Mouse (Mus musculus): ENCODE data around the gene Slc35f3. TPM values are rescaled to one million over a fixed set of nuclear protein-coding genes. Genes with fewer than 3 reads are reported as not detected.

The Slc35f3 gene
- polyA plus RNA-seq, 1 experiment from 2014 or later = 3.4 TPM

DNA sequence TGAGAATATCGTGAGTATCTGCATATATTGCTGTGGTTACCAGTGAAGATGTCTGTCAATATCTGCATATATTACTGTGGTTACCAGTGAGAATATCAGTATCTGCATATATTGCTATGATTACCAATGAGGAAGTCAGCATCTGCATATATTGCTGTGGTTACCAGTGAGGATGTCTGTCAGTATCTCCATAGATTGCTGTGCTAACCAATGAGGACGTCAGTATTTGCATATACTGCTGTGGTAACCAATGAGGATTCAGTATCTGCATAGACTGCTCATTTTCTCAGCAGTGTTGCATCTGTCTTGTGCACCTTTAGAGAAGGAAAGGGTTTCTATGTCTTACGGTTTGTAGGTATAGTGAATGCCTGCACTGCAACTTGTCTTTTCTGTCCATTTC lies 122.5 kb downstream of the Slc35f3 start:
- no peaks in the 10 kb centered on the region for H3K9me3 ChIP-seq (ENCODE audit: control insufficient read depth, low read length)
- H3K4me3 ChIP-seq (replicated peaks; ENCODE audit: low read length) = no peak overlapping the region
- no peak overlapping the region for H3K27ac ChIP-seq
- ATAC-seq (ENCODE audit: low FRiP score) (no peak), DNase-seq (ENCODE audit: low spot score) (no peak)
- no peak overlapping the region for H3K9ac ChIP-seq
- H3K36me3 ChIP-seq (replicated peaks; ENCODE audit: control insufficient read depth, insufficient read depth) = peaks cover 10% of the 10 kb centered on the region
- H3K27me3 ChIP-seq (ENCODE audit: control insufficient read depth, insufficient read depth, low read length) = no peaks in the 10 kb centered on the region
- 80% methylated on average over 3 of the region's 3 CpGs for WGBS
- peaks cover 19% of the 10 kb centered on the region for H3K4me1 ChIP-seq (replicated peaks; ENCODE audit: control insufficient read depth, insufficient read depth, low read length)
- H3K4me2 ChIP-seq (replicated peaks) = no peak overlapping the region

- Histone ChIP-seq H3K27ac (peak within 1 kb of the TSS; percentile 78), H3K9me3 (ENCODE audit: control insufficient read depth, low read length) (no peaks in the 10 kb centered on the region), H3K4me3 (replicated peaks; ENCODE audit: low read length) (peak within 1 kb of the TSS; percentile 59), H3K9ac (peak within 1 kb of the TSS; percentile 68), H3K36me3 (replicated peaks; ENCODE audit: control insufficient read depth, insufficient read depth) (peaks cover 25% of the 10 kb centered on the region), H3K4me1 (replicated peaks; ENCODE audit: control insufficient read depth, insufficient read depth, low read length) (peaks cover 19% of the 10 kb centered on the region), H3K27me3 (ENCODE audit: control insufficient read depth, insufficient read depth, low read length) (no peaks in the 10 kb centered on the region), H3K4me2 (replicated peaks) (peak within 1 kb of the TSS; percentile 75)
- under 1% methylated on average over 61 of the region's 61 CpGs for WGBS
- ATAC-seq (ENCODE audit: low FRiP score) = peak; percentile 99
- peak; percentile 98 for DNase-seq (ENCODE audit: low spot score)
Observed at GRCm38 (mm10) chr8:126422174-126422919, 124.0 kb downstream of the Slc35f3 start, which contains the start of gene Coa6. Gene Coa6 (plus strand): TSS chr8:126422515.

DNA sequence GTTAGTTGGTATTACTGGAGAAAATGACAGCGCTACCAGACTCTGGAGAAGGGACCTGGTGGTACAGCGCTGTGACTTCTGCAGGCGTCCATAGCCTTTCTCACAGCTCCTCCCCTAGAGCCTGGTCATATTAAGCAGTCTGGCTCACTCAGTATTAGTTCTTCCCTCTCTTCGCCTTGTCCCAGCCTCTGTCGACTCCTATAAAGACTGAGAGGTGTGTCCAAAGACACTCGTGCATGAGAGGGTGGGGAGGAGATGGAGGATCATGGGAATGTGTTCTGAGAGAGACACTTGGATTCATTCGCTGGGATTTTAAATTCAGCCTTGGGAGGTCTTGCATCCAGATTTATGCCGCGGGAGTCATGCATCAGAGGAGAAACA lies 124.6 kb downstream of the Slc35f3 start:
- H3K4me2 ChIP-seq (replicated peaks) = peak overlapping the region; percentile 75
- DNase-seq (ENCODE audit: low spot score) (no peak), ATAC-seq (ENCODE audit: low FRiP score) (peak; percentile 42)
- H3K9ac ChIP-seq = peak overlapping the region; percentile 68
- peak overlapping the region; percentile 78 for H3K27ac ChIP-seq
- H3K36me3 ChIP-seq (replicated peaks; ENCODE audit: control insufficient read depth, insufficient read depth) = peaks cover 30% of the 10 kb centered on the region
- H3K9me3 ChIP-seq (ENCODE audit: control insufficient read depth, low read length) = no peaks in the 10 kb centered on the region
- H3K27me3 ChIP-seq (ENCODE audit: control insufficient read depth, insufficient read depth, low read length) = no peaks in the 10 kb centered on the region
- 13% methylated on average over 9 of the region's 9 CpGs for whole genome bisulfite sequencing
- H3K4me3 ChIP-seq (replicated peaks; ENCODE audit: low read length) = peak overlapping the region; percentile 59
- peaks cover 19% of the 10 kb centered on the region for H3K4me1 ChIP-seq (replicated peaks; ENCODE audit: control insufficient read depth, insufficient read depth, low read length)

GRCm38 (mm10) chr8:126424163-126424562 lies 125.8 kb downstream of the Slc35f3 start:
- peaks cover 43% of the 10 kb centered on the region for H3K36me3 ChIP-seq (replicated peaks; ENCODE audit: control insufficient read depth, insufficient read depth)
- no peaks in the 10 kb centered on the region for H3K27me3 ChIP-seq (ENCODE audit: control insufficient read depth, insufficient read depth, low read length)
- ATAC-seq (ENCODE audit: low FRiP score) (no peak), DNase-seq (ENCODE audit: low spot score) (no peak)
- peaks cover 19% of the 10 kb centered on the region for H3K4me1 ChIP-seq (replicated peaks; ENCODE audit: control insufficient read depth, insufficient read depth, low read length)
- H3K9me3 ChIP-seq (ENCODE audit: control insufficient read depth, low read length) = no peaks in the 10 kb centered on the region
- H3K27ac ChIP-seq = no peak overlapping the region
- WGBS = 79% methylated on average over 4 of the region's 4 CpGs
- no peak overlapping the region for H3K4me3 ChIP-seq (replicated peaks; ENCODE audit: low read length)
- no peak overlapping the region for H3K9ac ChIP-seq
- H3K4me2 ChIP-seq (replicated peaks) = no peak overlapping the region

DNA sequence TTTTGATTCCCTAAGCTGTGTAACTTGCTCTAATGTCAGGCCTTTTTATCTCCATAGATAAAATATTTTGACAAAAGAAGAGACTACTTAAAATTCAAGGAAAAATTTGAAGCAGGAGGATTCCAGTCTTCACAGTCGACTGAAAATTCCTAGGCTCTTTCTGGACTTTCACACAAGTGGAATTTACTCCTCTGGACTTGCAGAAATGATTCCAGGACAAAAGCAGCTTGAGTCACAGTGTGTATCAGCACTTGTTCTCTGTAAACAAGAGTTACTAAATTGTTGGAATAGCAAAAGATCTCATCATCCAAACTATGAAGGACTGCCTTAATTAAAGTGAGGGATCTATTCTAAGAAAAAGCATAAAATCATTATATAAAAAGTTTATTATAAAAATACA lies 126.6 kb downstream of the Slc35f3 start:
- Histone ChIP-seq H3K4me1 (replicated peaks; ENCODE audit: control insufficient read depth, insufficient read depth, low read length) (peaks cover 19% of the 10 kb centered on the region), H3K9ac (no peak overlapping the region), H3K4me2 (replicated peaks) (no peak overlapping the region), H3K4me3 (replicated peaks; ENCODE audit: low read length) (no peak overlapping the region), H3K36me3 (replicated peaks; ENCODE audit: control insufficient read depth, insufficient read depth) (peaks cover 51% of the 10 kb centered on the region), H3K9me3 (ENCODE audit: control insufficient read depth, low read length) (no peaks in the 10 kb centered on the region), H3K27me3 (ENCODE audit: control insufficient read depth, insufficient read depth, low read length) (no peaks in the 10 kb centered on the region), H3K27ac (no peak overlapping the region)
- ATAC-seq (ENCODE audit: low FRiP score) (no peak), DNase-seq (ENCODE audit: low spot score) (no peak)
- WGBS = 85% methylated on average over 1 of the region's 1 CpGs

GRCm38 (mm10) chr8:126429635-126430034 lies 131.3 kb downstream of the Slc35f3 start:
- H3K27ac ChIP-seq = no peak overlapping the region
- H3K4me3 ChIP-seq (replicated peaks; ENCODE audit: low read length) = no peak overlapping the region
- H3K4me1 ChIP-seq (replicated peaks; ENCODE audit: control insufficient read depth, insufficient read depth, low read length) = no peaks in the 10 kb centered on the region
- no peaks in the 10 kb centered on the region for H3K27me3 ChIP-seq (ENCODE audit: control insufficient read depth, insufficient read depth, low read length)
- ATAC-seq (ENCODE audit: low FRiP score) = no peak
- no peaks in the 10 kb centered on the region for H3K9me3 ChIP-seq (ENCODE audit: control insufficient read depth, low read length)
- no peak for DNase-seq (ENCODE audit: low spot score)
- H3K4me2 ChIP-seq (replicated peaks) = no peak overlapping the region
- H3K9ac ChIP-seq = no peak overlapping the region
- H3K36me3 ChIP-seq (replicated peaks; ENCODE audit: control insufficient read depth, insufficient read depth) = peaks cover 90% of the 10 kb centered on the region
- 95% methylated on average over 5 of the region's 5 CpGs for WGBS

- DNase-seq (ENCODE audit: low spot score) = no peak
- Histone ChIP-seq H3K27ac (no peak overlapping the region), H3K36me3 (replicated peaks; ENCODE audit: control insufficient read depth, insufficient read depth) (peaks cover 83% of the 10 kb centered on the region), H3K4me3 (replicated peaks; ENCODE audit: low read length) (no peak overlapping the region), H3K9me3 (ENCODE audit: control insufficient read depth, low read length) (no peaks in the 10 kb centered on the region), H3K4me2 (replicated peaks) (no peak overlapping the region), H3K9ac (no peak overlapping the region), H3K4me1 (replicated peaks; ENCODE audit: control insufficient read depth, insufficient read depth, low read length) (no peaks in the 10 kb centered on the region), H3K27me3 (ENCODE audit: control insufficient read depth, insufficient read depth, low read length) (no peaks in the 10 kb centered on the region)
- WGBS = 83% methylated on average over 7 of the region's 7 CpGs
- no peak for ATAC-seq (ENCODE audit: low FRiP score)
Observed at GRCm38 (mm10) chr8:126433827-126434226, 135.5 kb downstream of the Slc35f3 start.

- no peak for DNase-seq (ENCODE audit: low spot score)
- 63% methylated on average over 2 of the region's 2 CpGs for WGBS
- H3K36me3 ChIP-seq (replicated peaks; ENCODE audit: control insufficient read depth, insufficient read depth) = peaks cover 55% of the 10 kb centered on the region
Observed at GRCm38 (mm10) chr8:126438937-126439336, 140.6 kb downstream of the Slc35f3 start.

More at GRCm38 (mm10) chr8:126438937-126439336, 140.6 kb downstream of the Slc35f3 start:
- ATAC-seq (ENCODE audit: low FRiP score) = no peak
- Histone ChIP-seq H3K27me3 (ENCODE audit: control insufficient read depth, insufficient read depth, low read length) (no peaks in the 10 kb centered on the region), H3K4me2 (replicated peaks) (no peak overlapping the region), H3K9me3 (ENCODE audit: control insufficient read depth, low read length) (no peaks in the 10 kb centered on the region), H3K9ac (no peak overlapping the region), H3K4me3 (replicated peaks; ENCODE audit: low read length) (no peak overlapping the region), H3K27ac (no peak overlapping the region), H3K4me1 (replicated peaks; ENCODE audit: control insufficient read depth, insufficient read depth, low read length) (no peaks in the 10 kb centered on the region)

Measured in hindbrain, embryonic 14.5 days (tissue).